Mouse (Mus musculus) liver, embryonic 14.5 days (tissue): ENCODE measurements around the gene Pacrg.

Experiments
- CTCF ChIP-seq: IDR thresholded peaks from 2 replicates; pipeline ENCODE4 v1.5.1; 2016; ENCODE audit warnings: antibody characterized with exemption, low read depth, control low read depth
- EP300 ChIP-seq: IDR thresholded peaks from 2 replicates; pipeline ENCODE4 v1.6.1; 2016; ENCODE audit warnings: antibody characterized with exemption, low read depth

DNA sequence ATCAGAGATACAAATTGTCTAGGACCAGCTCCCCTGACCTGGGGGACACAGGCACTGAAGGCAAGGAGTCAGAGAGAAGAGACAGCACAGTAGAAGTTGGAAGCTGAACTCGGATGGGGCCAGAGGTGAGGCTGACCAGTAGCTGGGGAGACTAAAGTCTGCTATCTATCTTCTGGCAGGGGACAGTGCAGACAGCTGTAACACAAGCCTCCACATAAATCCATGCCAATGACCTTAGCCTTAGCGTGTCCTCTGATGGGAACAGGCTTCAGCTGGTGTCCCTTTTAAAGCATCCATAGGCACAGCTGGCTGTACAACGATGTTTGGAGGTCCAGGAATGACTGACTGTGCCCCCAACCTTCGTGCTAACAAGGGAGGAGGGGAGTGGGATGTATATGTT is 423.1 kb downstream of the Pacrg start:
- TF ChIP-seq CTCF (no peak), EP300 (no peak)
